Mouse (Mus musculus) brain, embryonic 14.5 days (tissue): ENCODE results near the gene Fam216b.

Experiments
- CTCF ChIP-seq: fragments of 200-500 bp; IDR thresholded peaks from 2 replicates; pipeline ENCODE4 v1.5.1; 2012; ENCODE audit warnings: inconsistent platforms, mild to moderate bottlenecking, moderate library complexity, borderline replicate concordance; ENCODE audit not compliant: insufficient read depth, insufficient read length; ENCODE audit errors: extremely low read depth
- POLR2A ChIP-seq: fragments of 200-500 bp; IDR thresholded peaks from 2 replicates; pipeline ENCODE4 v1.6.1; 2012; ENCODE audit warnings: mild to moderate bottlenecking, inconsistent platforms, borderline replicate concordance; ENCODE audit not compliant: poor library complexity, insufficient read depth, insufficient read length, severe bottlenecking; ENCODE audit errors: extremely low read depth

- TF ChIP-seq CTCF = no peak
- TF ChIP-seq POLR2A = no peak
Observed at GRCm38 (mm10) chr14:78117671-78118070, 28.9 kb upstream of the Fam216b start.
